Mouse (Mus musculus) adrenal gland, adult 10 weeks (tissue): ENCODE data around the gene Gm21650. TPM values are rescaled to one million over a fixed set of nuclear protein-coding genes. Genes with fewer than 3 reads are reported as not detected.

Experiments
- polyA plus RNA-seq: library from polyadenylated mRNA; stranded (reverse); fragments of 350-450 nt; fragmentation: Illumina TruSeq; extraction: RNeasy Lipid Tissue Mini Kit (QIAGEN cat#74804); gene quantifications from one replicate; pipeline ENCODE4 v1.2.3, GENCODE M21; 2014; ENCODE audit warnings: low read depth, low replicate concordance

The Gm21650 gene
- not detected for polyA plus RNA-seq

DNA sequence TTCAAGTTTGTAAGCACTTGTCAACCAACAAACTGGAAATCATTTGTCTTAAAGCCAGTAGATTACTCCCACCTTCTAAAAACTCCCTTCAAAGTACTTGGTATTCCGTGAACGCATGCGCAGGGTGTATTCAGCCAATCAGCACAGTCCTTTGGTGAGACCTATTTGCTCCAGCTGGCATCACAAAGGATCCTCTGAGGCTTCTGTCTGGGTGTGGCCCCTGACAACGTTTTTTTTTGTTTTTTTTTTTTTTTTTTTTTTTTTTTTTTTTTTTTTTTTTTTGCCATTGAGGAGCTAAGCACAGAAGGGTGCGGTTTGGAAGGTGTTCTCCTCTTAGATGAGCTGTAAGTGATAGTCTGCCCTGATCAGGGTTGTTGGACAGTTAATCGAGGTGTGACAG lies at the start of gene Gm21650:
TSS of gene Gm21650 (plus strand) at position 301 of the 400 bp plus-strand sequence.

